Mouse (Mus musculus) small intestine, adult 2 months (tissue): Measurements from ENCODE around the gene Ccdc107.

Experiments
- CTCF ChIP-seq: fragments of 200-500 bp; IDR thresholded peaks from 2 replicates; pipeline ENCODE4 v1.5.1; 2012; ENCODE audit warnings: low read depth, mild to moderate bottlenecking, control low read depth, inconsistent platforms, low read length, moderate library complexity, mixed read lengths; ENCODE audit not compliant: insufficient replicate concordance, insufficient read length; ENCODE audit errors: extremely low read depth
- POLR2A ChIP-seq: fragments of 200-500 bp; IDR thresholded peaks from 2 replicates; pipeline ENCODE4 v1.6.1; 2012; ENCODE audit warnings: low read depth, mild to moderate bottlenecking, control low read depth, inconsistent platforms, low read length, moderate library complexity

DNA sequence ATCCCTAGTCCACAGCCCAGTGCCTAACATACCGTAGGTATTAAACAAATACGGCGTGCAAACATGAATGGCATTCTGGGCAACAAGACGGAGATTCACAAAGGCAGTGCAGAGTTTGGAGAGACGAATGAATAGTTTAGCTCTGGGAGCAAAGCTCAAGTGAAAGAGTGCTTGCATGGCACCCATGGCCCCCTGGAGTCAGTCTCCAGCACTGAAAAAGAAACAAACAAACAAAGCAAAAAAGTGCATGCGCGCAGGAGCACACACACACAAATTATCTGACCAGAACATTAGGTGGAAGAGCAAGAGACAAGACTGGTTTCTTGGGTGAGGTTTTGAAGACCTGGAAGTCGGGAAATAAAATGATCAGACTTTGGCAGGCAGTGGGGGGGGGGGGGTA lies 13.4 kb downstream of the Ccdc107 start:
- no peak for TF ChIP-seq CTCF
- TF ChIP-seq POLR2A, result no peak
